Mouse (Mus musculus) megakaryocyte, adult 5-6 weeks (primary cell): ENCODE data around the gene Grhl3. TPM values are rescaled to one million over a fixed set of nuclear protein-coding genes. Genes with fewer than 3 reads are reported as not detected.
A peak's percentile ranks its signal among the peaks of the same experiment; 100 is the strongest.
"Not testable (repeated sequence)": the region's sequence is repeated elsewhere in the genome, so short reads cannot be mapped to it uniquely, and the experiment has no call there.

ENCODE experiments used
- ATAC-seq: 2 replicates; pipeline ENCODE4 v1.8.0; 2016; ENCODE audit warnings: mild to moderate bottlenecking, inconsistent platforms; ENCODE audit not compliant: poor library complexity, severe bottlenecking
- total RNA-seq, 2 experiments: library from RNA; stranded (forward) in 1 of 2; stranded (reverse) in 1 of 2; fragments of 153-499, 151-499 nt in 1 of 2; fragments of 221-1000, 200-1000 nt in 1 of 2; gene quantifications; 2 replicates each; pipeline versions ENCODE4 v1.2.3 to v1.2.4; 2015 to 2017

The Grhl3 gene
- total RNA-seq (2015) = not detected in 2 replicates
- not detected in 2 replicates for total RNA-seq (2017)

DNA sequence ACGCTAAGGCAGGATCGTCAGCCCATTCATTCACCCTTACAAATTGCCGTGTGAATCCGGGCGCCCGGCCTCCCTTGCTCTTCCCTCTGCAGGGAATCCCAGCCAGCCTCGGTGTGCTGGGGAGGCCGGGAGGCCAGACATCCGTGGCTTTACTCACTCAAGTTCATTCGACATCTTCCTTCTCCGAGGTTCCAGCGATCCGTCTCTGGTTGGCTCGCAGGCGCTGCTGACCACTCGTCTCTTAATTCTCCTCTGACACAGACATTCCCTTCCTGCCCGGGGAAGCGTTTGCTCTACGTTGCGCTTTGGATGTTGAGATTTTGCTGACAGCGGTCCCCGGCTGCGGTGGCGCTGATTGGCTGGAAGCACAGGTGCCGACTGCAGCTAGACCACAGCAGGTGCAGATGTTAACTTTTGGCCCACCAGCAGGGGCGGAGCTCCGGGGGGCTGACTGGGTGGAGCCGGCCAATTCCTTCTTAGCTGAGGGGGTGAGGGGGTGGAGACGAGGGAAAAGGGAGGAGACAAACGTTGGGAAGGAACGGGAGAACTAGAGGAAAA lies at the start of gene Grhl3:
Grhl3 (minus strand) TSS at position 380 of the 558 bp plus-strand sequence.
- ATAC-seq = no peak

DNA sequence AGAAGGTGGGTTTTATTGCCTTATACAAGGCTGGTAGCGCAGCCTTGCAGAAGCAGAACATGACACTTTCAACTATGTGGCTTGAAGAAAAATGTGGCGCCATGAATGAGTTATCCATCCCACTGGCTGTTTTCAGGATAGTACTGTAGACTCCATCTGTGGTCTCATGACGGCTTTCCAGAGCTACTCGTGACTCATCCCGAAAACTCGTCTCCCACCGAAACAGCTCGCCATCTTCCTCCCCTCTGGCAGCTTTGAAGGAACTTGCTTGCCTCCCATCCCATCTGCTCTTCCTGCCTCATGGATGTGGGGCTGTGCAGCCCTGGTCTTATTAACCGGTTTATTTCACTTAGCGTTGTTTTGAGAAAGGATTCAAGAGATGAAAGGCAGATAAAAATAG lies 48.9 kb upstream of the Grhl3 start:
- ATAC-seq = no peak

DNA sequence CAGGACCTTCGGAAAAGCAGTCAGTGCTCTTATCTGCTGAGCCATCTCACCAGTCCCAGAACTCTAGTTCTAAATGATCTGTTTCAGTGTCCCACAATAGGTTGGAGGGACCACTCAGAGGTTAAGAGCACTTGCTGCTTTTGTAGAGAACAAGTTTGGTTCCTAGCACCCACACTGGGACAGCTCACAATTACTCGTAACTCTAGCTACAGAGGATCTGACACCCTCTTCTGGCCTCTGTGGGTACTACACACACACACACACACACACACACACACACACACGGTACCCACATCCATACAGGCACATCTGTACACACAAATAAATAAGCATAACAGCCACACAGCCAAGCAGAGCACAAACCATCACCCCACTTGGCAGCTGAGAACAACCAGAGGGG lies 47.0 kb upstream of the Grhl3 start:
- no peak for ATAC-seq

DNA sequence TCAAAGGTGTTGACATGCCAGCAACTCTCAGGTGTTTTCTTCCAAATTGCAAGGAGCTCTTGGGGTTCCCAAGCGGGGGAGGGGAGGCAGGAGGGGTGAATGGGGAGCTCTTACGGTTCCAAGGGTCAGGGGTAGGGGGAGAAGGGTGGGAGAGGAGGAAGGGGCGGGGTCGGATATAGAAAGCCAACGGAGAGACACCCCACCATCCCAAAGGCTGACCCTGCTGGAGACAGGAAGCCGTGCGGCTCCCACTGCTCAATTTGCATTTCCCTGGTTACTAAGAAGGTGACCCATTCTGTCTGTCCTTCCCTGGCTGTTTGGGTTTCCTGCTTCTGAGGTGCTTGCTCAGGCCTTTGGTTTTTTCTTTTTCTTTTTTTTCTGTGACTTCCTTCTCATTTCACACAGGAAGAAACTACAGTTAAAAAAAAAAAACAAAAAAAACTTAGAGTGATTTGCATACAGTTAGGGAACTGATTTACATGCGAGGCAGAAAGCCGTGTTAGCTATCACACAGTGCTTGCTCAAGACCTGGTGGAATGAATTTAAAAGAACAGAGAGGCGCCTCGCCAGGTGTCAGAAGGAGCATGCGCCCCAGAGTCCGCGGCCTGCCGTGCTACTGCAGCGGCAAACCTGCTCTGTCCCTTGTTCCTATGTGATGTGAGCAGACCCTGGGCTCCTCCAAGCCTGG lies 44.5 kb upstream of the Grhl3 start:
- ATAC-seq = peak; percentile 33; the same call in 1 of the 2 replicates

DNA sequence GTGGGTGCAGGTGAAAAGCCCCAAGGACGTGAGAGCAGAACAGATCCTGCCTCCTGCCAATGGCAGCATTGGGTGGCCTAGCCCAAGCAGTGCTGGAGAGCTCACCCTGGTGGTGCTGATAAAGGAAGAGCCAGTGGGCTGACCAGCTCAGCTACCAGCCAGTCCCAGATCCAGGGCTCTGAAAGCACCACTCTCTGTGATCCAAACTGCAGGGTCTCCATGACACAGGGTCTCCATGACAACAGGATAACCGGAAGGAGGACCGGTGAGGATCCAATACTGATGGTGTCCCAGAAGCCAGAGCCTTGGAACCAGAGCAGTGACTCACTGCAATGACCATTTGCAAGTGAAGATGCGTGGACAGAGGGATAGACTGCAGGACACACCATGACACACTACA lies 43.6 kb upstream of the Grhl3 start:
- ATAC-seq = no peak

DNA sequence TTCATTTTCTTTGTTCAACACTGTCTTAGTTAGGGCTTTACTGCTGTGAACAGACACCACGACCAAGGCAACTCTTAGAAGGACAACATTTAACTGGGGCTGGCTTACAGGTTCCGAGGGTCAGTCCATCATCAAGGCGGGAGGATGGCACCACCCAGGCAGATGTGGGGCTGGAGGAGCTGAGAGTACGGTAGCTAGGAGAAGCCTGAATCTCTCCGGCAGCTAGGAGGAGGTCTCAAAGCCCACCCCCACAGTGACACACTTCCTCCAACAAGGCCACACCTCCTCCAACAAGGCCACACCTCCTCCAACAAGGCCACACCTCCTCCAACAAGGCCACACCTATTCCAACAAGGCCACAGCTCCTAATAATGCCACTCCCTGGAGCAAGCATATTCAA lies 41.9 kb upstream of the Grhl3 start:
- ATAC-seq = not testable (repeated sequence)

DNA sequence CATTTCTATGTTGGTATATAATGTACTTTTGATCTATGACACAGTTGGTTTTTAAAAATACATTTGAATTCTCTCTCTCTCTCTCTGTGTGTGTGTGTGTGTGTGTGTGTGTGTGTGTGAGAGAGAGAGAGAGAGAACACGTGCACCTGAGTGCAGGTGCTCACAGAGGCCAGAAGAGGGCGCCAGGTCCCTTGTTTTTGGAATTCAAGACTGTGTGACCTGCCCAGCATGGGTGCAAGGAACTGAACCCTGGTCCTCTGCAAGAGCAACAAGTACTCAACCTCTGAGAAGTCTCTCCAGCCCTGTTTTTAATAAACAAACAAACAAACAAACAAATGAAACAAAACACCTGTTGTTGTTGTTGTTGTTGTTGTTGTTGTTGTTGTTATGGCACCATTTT lies 36.6 kb upstream of the Grhl3 start:
- no peak for ATAC-seq

DNA sequence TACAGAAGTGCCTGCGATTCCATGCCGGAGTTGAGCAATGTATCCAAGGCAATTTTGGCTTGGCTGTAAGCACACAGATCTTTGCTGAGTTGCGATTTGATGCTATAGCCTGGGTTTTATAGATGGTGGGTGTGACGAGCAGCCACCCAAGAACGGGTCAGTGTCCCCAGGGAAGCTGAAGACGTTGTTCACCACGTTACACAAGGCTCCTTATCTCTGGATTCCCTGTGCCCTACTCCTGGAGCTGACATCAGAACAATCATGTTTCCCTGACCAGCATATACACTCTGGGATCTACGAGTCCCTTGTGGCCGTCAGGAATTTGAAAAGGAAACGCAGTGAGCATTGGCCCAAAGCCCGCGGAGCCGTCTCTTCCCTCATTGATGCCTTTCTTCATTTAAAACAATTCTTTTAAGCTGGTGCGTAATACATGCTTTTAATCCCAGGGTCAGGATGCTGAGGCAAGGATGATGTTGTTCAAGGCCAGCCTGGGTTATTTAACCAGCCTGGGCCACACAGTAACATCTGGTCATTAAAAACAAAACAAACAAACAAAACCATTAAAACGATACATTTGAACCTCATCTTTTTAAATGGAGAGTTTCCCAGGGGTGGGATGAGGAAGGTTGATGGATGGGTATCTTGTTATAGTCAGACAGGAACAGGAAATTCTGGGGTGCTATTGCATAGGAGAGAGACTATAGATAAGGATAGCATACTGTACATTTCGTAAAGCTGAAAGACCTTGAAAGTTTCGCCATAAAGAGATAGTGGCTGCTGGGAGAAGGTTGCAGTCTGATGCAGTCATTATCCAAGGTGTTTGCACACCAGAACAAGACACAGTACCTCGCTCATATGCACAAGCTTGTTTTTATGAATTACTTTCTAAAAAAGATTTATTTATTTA lies 34.8 kb upstream of the Grhl3 start:
- no peak for ATAC-seq

DNA sequence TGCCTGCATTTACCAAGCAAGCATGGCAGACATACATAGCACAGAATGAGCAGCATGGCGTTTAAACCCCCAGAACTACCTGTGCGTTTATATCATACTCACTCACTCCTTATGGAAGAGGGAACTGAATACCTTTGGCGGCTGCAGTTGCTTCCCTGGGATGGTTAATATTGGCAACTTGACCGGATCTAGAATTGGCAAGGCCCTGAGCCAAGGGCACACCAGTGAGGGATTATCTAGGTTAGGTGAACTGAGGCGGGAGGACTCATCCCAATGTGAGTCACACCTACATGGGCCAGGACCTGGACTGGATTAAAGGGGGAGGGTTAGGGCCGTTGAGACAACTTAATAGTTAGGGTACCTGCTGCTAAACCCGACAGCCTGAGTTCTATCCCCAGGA lies 32.8 kb upstream of the Grhl3 start:
- no peak for ATAC-seq

DNA sequence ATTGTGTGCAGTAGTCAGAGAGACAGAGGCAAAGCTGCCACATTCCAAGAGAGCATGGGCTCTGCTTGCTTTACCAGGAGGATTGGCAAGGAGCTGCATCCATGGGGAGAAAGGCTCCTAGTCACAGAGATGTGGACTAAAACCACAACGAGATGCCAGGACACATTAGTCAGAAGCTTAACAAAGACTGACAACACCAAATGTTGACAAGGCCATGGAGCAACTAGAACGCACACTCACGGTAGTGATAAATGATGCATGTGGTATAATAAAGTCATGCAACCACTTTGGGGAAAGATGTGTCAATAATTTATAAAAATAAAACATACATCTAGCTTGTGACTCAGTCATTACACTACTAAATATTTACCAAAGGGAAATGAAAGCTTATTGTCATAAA lies 28.1 kb upstream of the Grhl3 start:
- no peak for ATAC-seq

DNA sequence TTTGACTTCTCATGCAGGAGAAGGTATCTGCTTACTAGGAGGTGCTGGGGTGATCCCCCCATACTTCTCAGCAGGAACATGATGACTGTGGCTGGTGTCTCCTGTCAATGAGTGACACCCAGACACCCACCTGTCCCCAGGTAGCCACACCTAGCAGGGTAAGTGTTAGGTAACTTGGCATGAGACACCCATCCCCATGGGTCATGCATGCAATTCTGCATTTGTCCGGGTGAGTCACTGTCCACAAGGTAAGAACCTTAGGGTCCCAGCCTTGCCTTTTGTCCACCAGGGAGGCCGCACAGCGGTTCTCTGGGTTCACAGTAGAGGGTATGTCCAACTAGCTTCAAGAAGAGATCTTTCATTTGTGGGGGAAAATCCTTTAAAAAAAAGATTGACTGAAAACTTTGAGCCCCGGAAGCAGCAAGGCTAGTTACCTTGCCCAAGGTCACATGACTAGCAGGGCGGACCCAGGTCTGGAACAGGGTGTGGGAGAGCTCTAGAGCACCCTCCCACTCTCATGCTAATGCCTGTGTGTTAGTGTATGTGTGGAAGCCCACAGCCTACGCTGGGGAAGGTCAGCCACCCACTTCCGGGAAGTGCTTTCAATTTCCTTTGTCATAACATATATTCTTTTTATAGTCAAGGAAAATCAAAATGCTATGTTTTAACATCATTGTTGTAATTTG lies 26.2 kb upstream of the Grhl3 start:
- ATAC-seq = no peak

DNA sequence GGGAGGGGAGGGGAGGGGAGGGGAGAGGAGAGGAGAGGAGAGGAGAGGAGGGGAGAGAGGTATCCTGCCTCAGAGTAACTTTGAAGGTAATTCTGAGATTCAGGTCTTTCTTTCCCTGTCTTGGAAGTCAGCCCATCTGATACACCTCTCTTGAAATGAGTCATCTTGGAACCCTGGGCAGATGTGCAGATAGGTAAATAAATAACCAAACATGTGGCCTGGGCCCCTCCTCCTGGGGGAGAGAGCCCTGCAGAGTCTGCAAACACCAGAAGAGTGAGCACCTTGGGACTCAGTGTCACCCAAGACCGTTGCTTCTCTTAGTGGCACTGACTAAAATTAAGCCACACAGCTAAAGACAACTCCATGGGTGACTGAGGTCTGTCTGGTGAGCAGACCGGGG lies 25.6 kb upstream of the Grhl3 start:
- ATAC-seq = no peak

DNA sequence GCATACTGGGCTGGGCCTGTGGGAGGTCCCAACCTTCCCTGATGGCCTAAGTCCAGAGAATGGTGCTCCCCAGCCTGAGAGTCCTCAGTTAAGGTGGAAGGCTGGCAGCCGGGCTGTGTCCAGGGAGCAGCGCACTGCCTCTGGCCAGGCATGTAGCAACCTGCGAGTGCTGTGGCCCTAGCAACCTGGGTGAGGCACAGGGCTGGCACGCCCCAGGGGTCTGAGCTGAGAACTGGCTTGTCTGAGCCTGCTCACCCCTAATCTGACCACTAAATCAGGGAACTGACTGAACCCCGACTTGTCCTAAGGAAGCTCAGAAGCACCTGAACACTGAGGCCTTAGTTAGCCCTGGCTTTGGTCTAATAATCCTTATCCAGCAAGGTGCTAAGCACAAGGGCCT lies 24.1 kb upstream of the Grhl3 start:
- peak; percentile 51; the same call in 1 of the 2 replicates for ATAC-seq

DNA sequence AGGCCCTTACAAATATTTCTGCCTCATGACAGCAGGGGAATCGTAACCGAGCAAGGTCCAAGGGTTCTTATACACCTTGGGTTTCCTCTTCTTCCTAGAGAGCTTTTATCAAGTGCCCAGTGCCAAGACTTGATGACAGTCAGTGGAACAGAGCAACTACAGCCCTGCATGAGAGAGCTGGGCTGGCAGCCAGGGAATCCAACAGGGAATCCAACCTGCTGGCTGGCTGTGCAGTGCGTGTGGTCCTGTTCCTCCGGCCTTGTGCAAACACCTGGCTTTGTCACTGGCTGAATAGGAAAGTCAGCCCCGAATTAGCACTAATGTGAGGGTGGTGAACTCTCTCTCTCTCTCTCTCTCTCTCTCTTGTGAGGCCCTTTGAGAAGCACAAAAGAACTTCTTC lies 22.5 kb upstream of the Grhl3 start:
- no peak for ATAC-seq

DNA sequence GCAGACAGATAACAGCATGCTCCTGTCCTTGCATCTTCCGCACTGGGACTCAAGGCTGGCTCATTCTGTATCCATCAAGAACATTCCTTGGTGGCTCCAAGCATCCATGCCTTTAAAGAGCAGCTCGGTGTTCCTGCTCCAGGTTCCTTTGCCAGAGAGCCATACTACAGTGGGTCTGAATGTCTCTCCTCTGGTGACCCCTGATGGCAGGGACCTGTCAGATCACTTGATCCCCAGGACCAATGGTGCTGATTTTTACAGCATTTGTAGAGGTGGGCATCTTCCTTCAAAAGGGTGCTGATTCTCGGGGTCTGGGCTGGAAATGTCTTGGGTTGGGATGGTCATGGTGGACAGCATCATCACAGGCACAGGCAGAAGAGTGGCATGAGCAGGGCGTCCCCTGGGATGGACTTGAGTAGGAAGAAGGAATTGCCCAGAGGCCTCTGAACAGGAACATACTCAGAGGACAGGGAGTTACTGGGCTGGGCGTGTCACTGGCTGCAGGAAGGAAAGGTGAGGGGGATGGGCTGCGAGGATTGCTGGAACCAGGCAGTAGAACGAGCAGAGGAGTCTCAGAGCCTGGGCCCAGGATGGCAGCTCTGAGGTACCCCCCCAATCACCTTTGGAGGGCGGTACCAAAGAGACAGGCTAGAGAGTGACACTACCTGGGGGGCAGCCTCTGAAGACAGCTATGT lies 18.3 kb upstream of the Grhl3 start:
- ATAC-seq = no peak

DNA sequence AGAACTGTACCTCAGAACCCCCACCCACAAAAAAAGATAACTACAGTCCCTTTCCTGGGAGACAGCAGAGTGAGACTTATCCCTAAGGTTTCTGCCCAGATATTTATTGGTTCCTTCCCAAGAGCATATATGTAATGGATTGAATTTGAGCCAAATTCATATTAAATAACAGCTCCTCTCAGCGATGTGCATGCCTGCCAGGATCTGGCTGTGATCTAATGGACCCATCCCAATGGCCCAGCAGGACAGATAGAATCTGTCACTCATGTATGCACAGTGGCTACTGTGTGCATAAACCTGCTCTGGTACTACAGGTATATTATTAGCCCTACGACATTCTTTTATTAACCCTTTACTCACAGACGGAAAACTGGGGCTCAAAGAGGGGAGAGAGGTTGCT lies 17.7 kb upstream of the Grhl3 start:
- no peak for ATAC-seq

DNA sequence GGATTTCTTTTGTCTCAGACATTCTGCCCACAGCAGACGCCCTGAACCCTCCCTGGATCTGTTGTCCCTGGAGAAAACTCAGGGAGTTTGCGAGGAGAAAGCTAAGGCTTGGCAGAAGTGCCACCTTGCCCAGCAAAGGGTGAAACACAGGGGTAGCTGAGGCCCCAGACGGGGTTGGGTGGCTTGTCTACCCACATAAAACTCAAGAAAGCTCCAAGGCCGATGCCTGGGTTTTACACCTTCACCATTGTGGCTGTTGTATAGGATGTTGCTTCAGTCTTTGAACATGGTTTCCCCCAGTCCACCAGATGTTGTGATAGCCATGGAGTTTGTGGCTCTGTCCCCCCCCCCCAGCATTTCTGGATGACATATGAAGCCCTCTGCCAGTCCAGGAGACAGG lies 11.4 kb upstream of the Grhl3 start:
- ATAC-seq = no peak

DNA sequence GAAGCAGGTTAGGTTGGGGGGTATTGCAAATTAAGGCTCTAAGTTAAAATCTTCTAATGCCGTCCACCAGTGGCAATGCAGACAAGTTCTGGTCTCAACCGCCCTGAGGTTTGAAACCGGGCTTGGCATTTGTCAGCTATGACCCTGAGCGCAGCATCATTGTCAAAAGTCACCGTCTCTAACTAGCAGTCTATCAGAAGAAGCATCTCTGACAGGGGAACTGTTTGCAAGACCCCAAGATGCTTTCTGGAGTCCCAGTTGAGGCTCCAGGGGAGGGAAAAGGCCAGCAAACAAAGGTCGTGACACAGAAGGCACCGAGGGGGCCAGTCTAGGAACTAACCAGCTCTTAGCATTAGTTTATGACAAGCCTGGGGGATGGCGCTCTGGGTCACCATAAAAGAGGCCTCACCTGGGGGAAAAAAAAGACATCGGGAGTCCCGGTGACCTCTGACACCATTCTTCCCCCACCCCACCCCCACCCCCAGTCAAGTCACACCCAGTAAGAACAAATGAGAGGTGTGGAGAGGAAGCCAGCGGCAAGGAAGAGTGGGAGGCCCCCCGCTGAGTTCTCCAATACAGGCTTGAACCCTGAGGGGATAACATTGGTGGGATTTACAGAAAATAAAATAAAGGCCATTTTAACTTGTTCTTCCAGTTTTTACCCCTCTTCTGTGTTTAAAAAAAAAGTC lies 7.9 kb upstream of the Grhl3 start:
- no peak for ATAC-seq

DNA sequence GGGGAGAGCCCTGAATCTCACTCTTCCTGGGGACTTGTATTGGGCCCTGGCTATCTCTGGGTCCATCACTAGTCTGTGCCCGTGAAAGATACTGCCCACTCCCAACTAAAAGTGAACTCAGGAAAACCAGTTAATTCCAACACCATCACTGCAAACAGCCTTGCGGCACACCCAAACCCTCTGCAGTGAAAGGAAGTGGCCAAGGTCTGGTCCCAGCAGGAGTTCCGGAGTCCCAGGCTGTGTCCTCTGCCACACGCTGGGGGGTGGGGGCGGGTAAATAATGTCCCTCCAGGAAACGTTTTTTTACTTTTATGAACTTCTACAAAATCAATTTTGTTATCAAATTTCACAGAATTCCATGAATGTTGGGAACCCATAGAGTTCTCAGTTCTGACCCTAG lies 6.3 kb upstream of the Grhl3 start:
- no peak for ATAC-seq

DNA sequence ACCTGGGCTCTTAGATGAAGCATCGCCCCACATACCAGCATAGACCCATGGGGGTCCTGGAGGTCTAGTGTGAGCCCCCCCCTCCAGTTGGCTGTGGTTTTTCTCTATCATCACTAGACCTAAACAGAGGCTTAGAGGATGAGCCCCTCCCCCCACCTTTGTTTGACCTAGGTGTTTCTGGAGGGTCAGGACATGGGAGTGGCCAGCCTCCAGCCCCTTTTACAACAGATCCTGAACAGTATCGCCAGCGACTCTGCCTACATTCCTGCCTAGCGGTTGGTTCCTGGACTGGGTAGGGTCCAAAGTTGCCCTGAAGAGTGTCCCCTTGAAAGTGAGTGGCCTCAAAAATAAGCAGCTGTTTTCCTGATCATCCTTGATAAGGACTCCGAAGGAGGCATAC lies 5.1 kb upstream of the Grhl3 start:
- ATAC-seq = no peak
